Mouse (Mus musculus): ENCODE results near the gene Pmm1.
"Not testable (repeated sequence)": the region's sequence is repeated elsewhere in the genome, so short reads cannot be mapped to it uniquely, and the experiment has no call there.

- TF ChIP-seq POLR2A (IDR thresholded peaks at IDR 0.05; ENCODE audit: control insufficient read depth, extremely low read depth, insufficient read depth, low read length, poor library complexity); CTCF (IDR thresholded peaks at IDR 0.05; ENCODE audit: borderline replicate concordance, control insufficient read depth, extremely low read depth, insufficient read depth, low read length, poor library complexity): not testable (repeated sequence)
Observed at GRCm38 (mm10) chr15:81969635-81970034, 8.9 kb upstream of the Pmm1 start.

Data from thymus, adult 2 months (tissue).